Mouse (Mus musculus) layer of hippocampus, adult 2 months (tissue): ENCODE measurements around the gene Cnr2. TPM values are rescaled to one million over a fixed set of nuclear protein-coding genes. Genes with fewer than 3 reads are reported as not detected.

Source experiments
- DNase-seq, 2 experiments: peaks; one replicate each; pipeline ENCODE4 v3.0.0; 2022; ENCODE audit warnings: low spot score in 2 of 2
- H3K27ac ChIP-seq: fragments of 200-600 bp; 2 replicates; pipeline ENCODE4 v1.8.1; 2022
- H3K4me3 ChIP-seq: fragments of 200-600 bp; 2 replicates; pipeline ENCODE4 v1.8.1; 2022; ENCODE audit warnings: mild to moderate bottlenecking
- CTCF ChIP-seq: fragments of 200-600 bp; conservative IDR thresholded peaks from 2 replicates; pipeline ENCODE4 v1.8.1; 2022; ENCODE audit warnings: antibody characterized with exemption, mild to moderate bottlenecking, moderate library complexity
- total RNA-seq, 2 experiments: library from RNA; stranded (reverse); gene quantifications; 2 replicates each; pipeline ENCODE4 v1.2.3; 2021

Gene Cnr2
- total RNA-seq, 2 experiments from 2014 or later: 0.12 TPM; not detected in 1

GRCm38 (mm10) chr4:135870227-135871023, 24.8 kb upstream of the Cnr2 start:
- TF ChIP-seq CTCF: no peak
- Histone ChIP-seq H3K27ac (peak overlapping the region; percentile 21; the same call in 1 of the 2 replicates), H3K4me3 (peak overlapping the region; percentile 96)
- DNase-seq: no peak

GRCm38 (mm10) chr4:135872015-135872414, 23.2 kb upstream of the Cnr2 start:
- Histone ChIP-seq H3K4me3 (peak overlapping the region; percentile 96), H3K27ac (peak overlapping the region; percentile 99; the same call in 1 of the 2 replicates)
- TF ChIP-seq CTCF: no peak
- no peak for DNase-seq

- DNase-seq: no peak
- no peak for TF ChIP-seq CTCF
- H3K27ac ChIP-seq: peak overlapping the region; percentile 99
- peak overlapping the region; percentile 96 for H3K4me3 ChIP-seq
These were observed 22.4 kb upstream of the Cnr2 start for GRCm38 (mm10) chr4:135872589-135873391.

GRCm38 (mm10) chr4:135873526-135874202, 21.5 kb upstream of the Cnr2 start, which contains the start of gene Pnrc2:
Gene Pnrc2, minus strand, starts transcription at chr4:135873850.
- peak; percentile 29 for TF ChIP-seq CTCF
- peak within 1 kb of the TSS; percentile 96 for H3K4me3 ChIP-seq
- DNase-seq: peak; percentile 90 to 92
- H3K27ac ChIP-seq: peak within 1 kb of the TSS; percentile 99

GRCm38 (mm10) chr4:135874564-135875535, 20.3 kb upstream of the Cnr2 start:
- Histone ChIP-seq H3K27ac (peak overlapping the region; percentile 99), H3K4me3 (no peak overlapping the region; the same call in 1 of the 2 replicates)
- TF ChIP-seq CTCF: no peak
- no peak for DNase-seq

GRCm38 (mm10) chr4:135875546-135875945, 19.6 kb upstream of the Cnr2 start:
- no peak for DNase-seq
- no peak overlapping the region for H3K4me3 ChIP-seq
- peak; percentile 44 for TF ChIP-seq CTCF
- peak overlapping the region; percentile 99; the same call in 1 of the 2 replicates for H3K27ac ChIP-seq

GRCm38 (mm10) chr4:135875991-135876582, 19.1 kb upstream of the Cnr2 start:
- Histone ChIP-seq H3K4me3 (peak overlapping the region; percentile 44), H3K27ac (peak overlapping the region; percentile 99)
- peak in 1 of 2 experiments; percentile 34 for DNase-seq
- TF ChIP-seq CTCF: no peak

GRCm38 (mm10) chr4:135876583-135877020, 18.6 kb upstream of the Cnr2 start:
- Histone ChIP-seq H3K27ac (peak overlapping the region; percentile 99), H3K4me3 (peak overlapping the region; percentile 44)
- no peak for TF ChIP-seq CTCF
- peak; percentile 62 to 66 for DNase-seq

- Histone ChIP-seq H3K27ac (no peak overlapping the region), H3K4me3 (no peak overlapping the region)
- TF ChIP-seq CTCF: peak; percentile 70
- DNase-seq: no peak
These were observed 17.5 kb upstream of the Cnr2 start for GRCm38 (mm10) chr4:135877742-135878141.

GRCm38 (mm10) chr4:135879021-135879420, 16.2 kb upstream of the Cnr2 start:
- no peak for TF ChIP-seq CTCF
- no peak for DNase-seq
- no peak overlapping the region for H3K27ac ChIP-seq
- no peak overlapping the region for H3K4me3 ChIP-seq

- DNase-seq: no peak
- TF ChIP-seq CTCF: no peak
- H3K4me3 ChIP-seq: no peak overlapping the region
- H3K27ac ChIP-seq: no peak overlapping the region
These were observed 15.2 kb upstream of the Cnr2 start for GRCm38 (mm10) chr4:135880018-135880417.
